Mouse (Mus musculus) thymus, adult 18-20 months (tissue): ENCODE data around the gene Maml3.

Experiments used
- DNase-seq, 2 experiments: peaks; one replicate each; pipeline ENCODE4 v3.0.0; 2022; ENCODE audit warnings: mixed read lengths in 2 of 2

The Maml3 gene

DNA sequence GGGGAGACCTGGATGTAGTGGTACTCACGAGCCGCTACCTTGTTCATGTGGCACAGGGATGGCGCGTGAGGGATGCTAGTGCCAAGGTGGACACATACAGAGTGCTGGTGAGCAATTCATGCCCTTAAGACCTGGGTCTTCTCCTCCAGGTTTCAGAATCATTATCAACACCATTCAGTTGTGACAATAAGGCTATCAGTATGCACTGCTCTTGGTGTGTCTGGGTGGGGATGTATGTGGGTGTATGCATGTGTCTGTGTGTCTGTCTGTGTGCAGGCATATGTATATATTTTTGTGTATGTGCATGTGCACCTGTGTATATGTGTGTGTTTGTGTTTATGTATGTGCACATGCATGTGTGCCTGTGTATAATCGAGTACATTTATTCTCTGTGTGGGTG is 291.7 kb downstream of the Maml3 start:
- no peak for DNase-seq

DNA sequence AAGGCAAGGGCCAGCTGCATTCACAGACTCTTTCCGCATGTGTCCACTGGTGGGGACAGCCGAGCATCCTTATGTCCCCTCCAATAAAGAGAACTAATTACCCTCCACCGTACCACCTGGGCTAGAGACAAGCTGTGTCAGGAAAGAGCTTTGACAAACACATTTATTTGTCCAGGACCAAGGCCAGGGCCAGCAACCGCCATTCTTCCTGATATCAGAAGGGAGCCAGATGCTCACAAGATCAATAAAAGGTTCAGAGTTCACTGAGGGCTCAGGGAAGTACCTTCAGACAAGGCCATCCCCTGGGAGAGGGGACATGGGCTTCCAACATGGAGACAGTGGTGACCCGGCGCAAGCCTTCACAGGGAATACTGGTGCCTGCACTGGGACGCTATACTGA is 294.1 kb downstream of the Maml3 start:
- no peak for DNase-seq

DNA sequence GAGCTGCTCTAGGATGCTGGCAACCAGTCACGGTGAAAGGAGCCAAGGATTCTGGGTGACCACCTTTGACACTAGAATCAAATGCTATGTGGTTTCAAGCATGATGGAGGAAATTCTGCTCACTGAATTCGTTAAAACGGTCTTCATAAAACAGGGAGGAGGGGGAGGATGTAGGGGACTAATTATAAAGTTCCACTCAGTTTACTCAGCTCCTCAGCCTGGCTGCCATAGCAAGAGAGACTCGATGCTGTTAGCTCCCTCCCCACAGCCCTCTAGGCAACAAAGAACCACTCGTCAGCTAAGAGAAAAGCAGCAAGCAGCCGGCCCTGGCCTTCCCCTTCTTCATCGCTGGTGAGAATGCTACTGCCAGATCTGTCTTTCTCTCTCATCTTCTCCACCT is 295.1 kb downstream of the Maml3 start:
- no peak for DNase-seq

DNA sequence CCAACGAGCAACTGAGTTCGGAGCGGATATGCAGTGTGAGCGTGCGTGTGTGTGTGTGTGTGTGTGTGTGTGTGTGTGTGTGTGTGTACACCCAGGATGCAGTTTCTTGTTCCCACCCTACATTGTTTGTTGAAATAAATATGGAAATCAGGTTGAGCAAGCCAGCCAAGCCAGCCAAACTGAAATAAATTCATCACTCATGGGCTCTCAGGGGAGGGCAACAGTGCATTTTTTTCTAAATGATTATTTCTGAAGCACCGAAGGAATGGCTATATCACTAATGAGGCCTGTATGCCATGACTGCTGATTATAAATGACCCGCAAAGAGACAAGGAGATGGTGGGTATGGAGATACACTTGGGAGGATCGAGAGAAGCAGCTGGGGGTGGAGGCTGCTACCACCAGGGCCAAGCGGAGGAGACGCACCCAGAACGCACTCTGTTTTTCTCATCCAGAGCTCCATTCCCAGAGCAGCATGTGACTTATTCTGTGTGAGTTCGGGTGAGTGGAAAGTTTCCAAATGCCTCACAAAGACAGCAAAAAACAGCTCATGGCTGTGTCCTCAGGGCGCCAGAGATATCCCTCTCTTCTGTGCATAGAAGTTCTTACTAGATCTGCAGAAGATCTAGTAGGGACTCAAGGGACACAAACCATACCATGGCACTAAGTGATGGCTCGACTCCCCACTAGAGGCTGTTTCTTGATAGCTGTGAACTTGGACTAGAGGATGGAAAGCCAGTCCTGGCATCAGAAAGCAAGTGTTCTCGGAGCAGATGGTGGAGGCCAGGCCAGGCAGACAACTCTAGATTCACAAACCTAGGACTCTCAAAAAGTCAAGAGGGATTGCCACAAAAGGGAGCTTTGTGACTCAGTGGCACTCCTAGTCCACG is 296.6 kb downstream of the Maml3 start:
- DNase-seq: no peak

DNA sequence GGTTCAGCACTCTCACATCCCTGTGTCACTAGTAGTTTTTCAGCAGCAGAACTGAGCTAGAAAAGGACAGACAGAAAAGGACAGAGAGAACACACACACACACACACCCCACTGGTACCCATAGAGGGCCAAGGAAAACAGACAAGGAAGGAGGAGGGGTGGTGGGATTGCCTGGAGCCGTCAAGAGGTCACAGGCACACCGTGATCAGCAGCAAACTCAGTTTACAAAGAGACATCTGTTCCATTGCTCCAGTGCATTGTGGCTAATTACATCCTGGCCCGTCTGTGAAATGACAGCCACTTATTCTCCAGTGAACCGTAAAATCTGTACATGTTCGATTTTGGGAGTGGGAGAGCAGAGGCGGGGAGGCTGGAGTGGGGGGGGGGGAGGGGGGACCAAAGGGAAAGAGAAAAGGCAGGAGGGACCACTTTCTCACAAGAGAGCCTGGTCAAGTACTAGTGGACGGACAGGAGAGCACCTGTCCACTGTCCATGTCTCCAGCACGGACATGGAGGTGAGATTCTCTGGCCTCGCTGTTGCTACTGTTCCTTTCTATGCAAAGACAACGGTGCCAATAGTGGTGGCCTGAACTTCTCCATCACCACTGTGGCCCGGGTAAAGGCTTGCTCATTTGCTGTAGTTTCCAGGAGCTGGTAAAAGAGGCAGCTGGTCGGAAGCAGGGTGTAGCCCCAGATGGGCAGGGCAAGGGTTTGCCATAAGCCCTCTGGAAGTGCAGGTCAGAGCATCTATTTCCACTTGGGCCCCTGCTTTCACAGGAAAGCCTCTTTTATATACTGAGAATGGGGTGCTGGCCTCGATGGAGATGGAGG is 299.2 kb downstream of the Maml3 start:
- DNase-seq: no peak

DNA sequence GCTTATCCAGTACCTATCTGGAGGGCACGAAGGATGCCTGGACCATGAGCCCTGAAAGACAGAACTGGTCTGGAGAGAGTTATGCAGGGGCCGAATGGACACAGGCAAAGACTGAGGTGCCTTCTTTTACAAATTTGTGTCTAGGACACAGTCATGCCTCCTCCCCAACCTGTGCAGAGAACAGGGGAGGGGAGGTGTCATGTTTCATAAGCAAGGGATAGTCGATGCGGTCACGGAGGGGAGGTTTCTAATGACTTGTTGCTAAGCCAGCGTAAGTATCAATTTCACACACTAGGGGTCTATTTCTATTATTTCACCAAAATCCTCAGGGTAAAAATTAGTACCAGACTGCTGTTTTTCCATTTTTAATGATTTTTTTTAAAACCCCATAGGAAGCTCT is 301.0 kb downstream of the Maml3 start:
- no peak for DNase-seq

DNA sequence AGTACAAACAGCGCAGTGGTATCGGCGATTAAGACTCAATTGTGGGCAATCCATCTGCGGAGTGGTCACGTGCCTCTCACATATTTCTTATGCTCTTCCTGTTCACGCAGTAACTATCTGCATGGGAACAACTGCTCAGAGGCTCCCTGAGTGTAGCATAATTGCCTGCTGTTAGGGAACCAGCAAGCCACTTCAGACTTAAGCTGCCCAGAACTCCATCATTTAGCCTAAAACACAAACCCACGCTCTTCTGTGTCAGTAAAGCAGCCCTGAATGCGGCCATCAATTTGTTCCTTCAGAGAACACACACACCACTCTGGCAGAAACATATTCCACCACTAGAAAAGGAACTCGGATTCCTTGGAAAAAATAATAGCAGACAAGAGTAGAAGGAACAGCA is 305.2 kb downstream of the Maml3 start:
- DNase-seq: no peak

DNA sequence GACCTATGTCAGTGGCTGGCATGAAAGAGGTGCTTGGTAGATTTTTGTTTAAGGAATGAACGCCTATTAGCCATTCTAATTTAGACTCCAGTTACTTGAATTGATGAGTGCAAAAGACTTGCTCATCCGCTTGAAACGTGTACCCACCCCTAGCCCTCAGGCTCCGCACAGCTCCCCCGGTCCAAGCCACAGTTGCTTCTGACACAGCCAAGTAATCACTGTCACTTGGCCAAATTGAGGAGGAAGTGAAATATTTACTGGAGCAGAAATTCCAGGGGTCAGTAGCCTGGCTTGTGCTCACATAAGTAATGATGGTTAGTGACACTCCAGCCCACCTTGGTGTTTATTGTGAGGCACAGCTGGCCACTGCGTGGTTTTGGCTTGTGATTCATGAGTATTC is 308.0 kb downstream of the Maml3 start:
- no peak for DNase-seq

DNA sequence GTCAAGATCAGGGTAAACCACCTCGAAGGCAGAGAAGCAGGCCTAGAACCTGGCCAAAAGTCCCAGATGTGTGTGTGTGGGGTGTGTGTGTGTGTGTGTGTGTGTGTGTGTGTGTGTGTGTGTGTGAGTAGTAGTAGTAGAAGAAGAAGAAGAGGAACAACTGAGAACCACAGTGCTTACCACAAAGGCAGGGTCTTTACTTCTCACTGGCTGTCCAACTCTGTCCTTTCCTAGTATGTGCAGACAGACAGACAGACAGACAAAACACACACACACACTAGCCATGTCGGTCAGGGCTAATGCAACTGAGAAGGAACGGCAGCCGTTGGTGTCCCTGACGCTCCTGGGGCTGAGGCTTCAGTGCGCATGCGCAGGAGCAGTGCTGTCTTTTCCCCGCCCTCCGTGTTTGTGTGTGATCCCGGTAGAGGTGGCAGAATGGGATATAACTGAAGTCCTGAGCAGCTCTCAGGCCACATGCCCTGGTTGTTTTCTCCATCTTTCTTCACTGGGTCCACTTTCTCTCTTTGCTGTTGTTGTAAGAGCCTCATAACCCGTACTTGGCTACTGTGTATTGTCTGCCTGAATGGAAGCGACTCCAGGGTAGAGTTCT is 308.6 kb downstream of the Maml3 start:
- DNase-seq: peak in 1 of 2 experiments; percentile 24

DNA sequence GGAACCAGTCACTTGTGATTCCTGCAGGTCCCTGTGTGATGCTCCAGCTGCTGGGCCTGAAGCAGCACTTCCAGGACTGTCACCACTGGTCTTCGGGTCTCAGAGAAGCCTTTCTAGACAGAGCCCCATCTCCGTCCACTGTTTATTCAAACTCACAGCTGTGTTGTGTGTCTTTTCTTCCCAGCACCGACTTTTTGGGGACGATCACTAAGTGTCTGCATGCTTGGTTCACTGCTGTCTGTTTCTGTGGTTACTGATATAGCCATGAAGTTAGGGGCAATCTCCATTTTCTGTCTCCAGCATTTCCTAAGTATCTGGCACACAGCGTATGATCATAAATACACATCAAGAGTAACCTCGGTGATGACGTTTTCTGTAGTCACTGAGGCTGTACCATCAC is 313.3 kb downstream of the Maml3 start:
- no peak for DNase-seq

DNA sequence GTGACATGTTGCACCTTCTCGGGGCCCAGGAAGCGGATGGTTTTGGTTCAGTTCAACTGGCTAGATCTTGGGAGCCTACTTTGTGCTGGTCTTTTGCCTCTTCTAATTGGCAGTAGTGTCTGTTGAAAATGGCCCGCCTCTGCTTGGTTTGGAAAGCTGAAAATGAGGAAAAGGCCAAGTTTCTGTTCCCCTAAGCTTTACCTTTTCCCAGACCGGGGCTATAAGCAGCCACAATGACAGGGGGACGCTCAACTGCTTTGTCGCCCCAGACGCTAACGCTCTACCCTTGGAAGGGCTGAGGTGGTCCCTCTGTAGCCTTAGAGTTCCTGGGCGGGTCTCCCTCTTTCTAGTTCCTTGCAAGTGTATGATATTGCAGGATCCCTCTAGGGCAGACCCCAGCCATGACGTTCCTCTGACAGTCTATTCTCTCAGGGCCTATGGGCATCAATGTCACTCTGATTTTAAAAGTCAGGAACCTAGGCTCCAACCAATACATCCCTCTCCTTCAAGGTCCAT is 315.4 kb downstream of the Maml3 start:
- DNase-seq: no peak

DNA sequence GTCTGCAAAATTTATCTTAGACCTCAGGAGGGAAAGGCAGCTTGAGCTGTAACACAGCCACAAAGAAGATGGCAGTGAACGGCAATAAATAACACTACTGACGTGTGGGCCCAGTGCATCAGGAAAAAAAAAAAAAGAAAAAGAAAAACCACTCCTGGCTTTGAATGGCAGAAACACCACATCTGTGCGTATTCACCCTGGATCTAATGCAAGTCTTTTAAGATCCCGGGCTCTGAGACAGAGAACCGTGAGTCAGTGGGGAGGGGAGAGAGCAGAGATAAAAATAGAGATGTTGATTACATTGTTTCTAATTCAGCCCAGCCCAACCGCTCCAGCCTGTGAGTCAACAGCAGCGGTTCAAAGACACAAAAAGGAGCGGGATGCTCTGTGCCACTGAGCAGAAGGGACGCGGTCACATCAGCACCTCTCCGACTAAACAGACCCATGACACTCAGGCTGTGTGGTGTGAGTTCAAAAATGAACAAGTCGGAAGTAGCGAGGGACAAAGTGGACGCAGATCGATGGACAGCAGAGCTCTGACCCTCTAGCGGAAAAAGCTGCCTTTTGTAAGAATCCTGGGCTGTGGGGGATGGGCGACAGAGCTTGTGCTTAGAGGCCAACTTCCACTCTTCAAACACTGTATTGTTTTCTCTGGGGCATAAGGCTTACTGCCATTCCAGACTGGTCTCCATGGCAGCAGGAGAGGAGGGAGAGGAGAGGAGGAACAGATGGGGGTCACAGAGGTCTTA is 316.1 kb downstream of the Maml3 start:
- DNase-seq: peak in 1 of 2 experiments; percentile 21

DNA sequence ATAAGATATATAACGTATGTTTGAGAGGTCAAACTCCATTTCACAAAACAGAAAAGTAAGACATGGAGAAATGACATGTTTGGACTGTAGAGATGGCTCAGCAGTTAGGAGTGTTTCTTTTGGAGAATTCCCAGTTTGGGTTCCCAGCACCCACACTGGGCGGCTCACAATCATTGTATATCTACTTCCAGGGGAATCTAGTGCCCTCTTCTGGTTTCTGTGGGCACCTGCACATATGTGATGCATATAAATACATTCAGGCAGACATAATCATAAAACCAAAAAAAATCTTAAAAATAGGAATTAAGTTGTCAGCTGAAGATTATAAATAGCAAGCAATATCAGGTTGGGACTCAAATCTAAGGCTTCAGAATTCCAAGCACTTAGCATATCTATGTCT is 316.9 kb downstream of the Maml3 start:
- no peak for DNase-seq

DNA sequence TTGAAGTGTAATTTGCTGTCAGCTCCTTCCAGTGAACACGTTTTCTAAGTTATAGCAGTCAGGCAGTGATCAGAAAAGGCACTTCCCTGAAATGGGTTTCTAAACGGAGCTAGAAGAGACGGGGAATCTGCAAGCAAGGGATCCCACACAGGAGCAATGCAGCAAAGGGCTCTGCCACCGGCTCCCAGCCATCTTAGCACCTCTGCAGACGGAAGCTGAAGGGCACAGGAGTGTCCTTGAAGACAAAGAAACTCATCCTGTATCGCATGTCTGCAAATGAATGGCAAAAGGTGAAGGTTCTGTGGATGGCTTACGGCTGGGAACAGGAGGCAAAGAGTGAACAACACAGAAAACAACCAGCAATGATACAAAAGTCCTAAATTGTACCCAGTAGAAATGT is 319.1 kb downstream of the Maml3 start:
- DNase-seq: no peak

DNA sequence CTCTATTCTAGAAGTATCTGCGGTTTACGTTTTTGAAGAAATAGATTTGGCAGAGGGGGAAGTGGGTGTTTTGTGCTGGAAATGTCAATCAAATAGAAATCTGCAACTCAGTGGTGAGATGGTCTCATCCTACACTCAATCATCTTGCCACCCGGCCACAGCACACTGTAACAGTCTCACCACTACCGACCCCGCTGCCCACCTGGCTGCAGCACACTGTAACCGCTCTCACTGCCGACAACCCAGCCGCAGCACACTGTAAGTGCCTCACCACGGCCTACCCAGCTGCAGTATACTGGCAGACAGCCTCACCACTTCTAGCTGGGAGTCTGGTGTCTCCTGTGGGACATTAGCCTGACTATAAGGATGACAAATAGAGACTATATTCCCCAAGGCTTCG is 322.7 kb downstream of the Maml3 start:
- DNase-seq: no peak

DNA sequence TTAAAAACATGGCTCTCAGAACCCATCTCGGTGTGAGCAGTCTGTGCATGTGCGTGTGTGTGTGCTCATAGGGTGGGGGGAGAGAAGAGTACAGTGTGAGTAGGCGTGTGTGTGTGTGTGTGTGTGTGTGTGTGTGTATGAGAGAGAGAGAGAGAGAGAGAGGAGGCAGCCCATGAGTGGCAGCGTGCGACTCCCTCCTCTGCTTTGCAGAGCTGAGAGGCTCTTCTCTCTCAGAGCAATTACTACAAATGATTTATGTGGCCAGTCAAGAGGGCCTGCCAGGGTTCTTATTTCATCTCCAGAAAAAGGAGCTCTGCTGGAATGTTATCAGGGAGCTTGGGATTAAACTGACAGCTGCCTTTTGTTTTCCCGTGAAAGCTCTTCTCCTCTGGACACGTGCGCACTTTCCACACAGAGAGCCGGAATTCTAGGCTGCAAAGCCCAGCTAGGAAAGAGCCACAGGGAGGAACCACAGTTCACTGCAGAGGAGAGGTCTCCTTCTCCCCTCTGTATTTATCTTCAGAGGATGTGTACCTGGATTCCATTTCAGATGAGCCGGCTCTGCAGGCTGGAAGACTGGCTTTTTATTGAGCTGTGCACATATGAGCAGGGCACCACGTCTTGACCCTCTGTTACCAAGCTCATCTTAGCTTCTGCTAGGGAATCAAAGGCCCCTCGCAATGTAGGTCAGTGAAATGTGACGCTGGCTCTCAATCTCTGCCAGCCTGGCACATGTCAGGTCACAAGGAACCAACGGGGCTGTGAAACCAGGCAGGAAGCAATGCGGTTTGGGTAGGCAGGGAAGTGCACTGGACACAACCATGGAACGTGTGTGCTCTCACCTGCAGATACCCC is 325.9 kb downstream of the Maml3 start:
- no peak for DNase-seq

DNA sequence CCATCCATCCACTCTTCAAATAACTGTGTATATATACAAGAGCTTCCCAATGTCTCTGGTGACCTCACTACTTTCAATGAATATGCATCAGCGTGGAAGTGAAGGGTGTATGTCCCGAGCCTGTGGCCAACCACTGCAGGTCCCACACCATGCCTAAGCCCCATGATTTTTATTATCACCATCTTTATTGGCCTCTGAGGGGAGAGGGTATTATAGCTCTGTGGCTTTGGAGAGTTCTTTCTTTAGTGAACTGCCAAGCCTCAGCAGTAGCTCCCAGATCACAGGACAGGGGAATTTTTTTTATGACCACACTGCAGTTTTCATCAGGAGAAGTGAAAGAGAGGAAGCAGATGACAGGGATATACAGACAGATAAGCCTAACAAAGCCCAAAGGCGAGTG is 326.7 kb downstream of the Maml3 start:
- DNase-seq: no peak

DNA sequence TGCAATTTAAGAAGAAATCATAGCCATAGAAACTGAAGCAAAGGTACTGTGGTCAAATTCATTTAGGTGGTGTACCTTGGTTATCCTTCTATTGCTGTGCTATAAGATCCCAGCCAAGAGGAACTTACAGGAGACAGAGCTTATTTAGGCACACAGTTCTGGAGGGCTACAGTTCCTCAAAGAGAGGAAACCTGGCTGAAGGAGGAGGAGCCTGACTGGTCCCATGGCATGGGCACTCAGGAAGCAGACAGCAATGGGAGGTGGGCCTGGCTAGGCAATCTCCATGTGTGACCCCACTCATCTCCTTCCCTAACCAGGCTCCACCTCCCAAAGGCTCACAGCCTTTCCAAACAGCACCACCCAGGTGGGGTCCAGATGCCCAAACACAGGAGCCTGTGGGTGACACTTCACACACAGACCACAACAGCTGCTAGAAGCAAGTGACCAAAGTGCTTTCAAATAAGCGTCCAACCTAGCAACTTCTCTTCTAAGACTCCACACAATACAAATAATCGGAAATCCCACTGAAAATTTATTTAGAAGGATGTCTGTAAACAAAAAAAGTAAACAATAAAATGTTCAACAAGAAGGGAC is 328.8 kb downstream of the Maml3 start:
- DNase-seq: no peak

DNA sequence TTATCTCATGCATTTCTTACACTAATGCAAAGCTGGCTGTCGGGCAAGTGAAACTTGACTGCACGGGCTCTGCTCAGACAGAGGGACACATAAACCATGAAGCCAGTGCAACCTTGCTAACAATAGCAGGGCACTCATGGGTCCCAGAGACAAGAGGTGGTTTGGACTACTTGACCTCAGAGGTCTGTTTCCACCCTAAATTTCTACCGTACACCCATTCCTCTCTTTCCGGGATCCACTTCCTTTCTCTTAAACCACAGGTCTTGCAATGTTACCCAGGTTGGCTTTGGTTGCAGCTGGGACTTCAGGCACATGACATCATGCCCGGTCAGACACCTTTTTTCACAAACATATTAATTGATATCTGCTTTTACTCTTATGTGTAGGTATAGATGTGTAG is 331.3 kb downstream of the Maml3 start:
- no peak for DNase-seq

DNA sequence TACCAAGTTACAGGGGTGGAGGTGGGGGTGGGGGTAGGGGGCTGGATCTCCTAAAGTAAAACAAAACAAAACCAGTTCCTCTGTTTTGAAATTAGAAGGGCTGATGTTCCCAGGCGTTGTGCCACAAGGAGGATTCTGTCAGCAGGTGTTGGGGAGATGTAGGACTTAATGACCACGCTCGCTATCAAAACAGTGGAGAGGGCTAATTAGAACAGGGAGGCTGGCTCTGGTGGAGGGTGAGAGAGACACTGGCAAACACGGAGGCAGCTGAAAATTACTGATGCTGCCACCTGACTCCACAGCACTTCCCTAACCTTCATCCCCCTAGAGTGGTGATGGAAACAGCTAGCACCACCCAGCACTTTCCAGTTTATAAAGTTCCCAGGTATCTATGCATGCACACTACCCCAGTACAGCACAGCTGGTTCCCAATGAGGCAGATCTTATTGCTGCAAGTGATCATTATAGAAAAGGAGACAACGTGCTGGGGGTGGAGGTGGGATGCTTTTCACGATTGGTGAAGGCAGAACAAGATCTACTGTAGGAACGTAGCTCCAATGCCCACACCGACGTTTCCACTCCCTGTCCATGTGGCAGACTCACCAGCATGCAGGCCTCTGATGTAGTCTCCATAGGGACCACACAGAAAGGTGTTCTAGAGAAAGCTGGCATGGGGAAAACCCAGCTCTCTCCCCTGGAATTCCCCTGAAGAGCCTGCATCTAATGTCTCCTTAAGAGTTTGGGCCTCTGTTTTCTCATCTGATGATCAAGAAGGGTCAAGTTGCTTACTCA is 332.8 kb downstream of the Maml3 start:
- DNase-seq: no peak
